Mouse (Mus musculus) hematopoietic stem cell, adult 5-6 weeks (primary cell): ENCODE measurements around the gene Ppp1r1a. TPM values are rescaled to one million over a fixed set of nuclear protein-coding genes. Genes with fewer than 3 reads are reported as not detected.

ENCODE experiments used
- ATAC-seq, 2 experiments: fragments of 125-278 bp in 1 of 2; replicated peaks in 1 of 2; 2 replicates each; pipeline ENCODE4 v1.8.0; 2016 to 2017; ENCODE audit warnings: inconsistent platforms in 2 of 2, mild to moderate bottlenecking in 2 of 2, moderate number of reproducible peaks in 2 of 2, low read depth in 1 of 2, moderate TSS enrichment in 1 of 2; ENCODE audit not compliant: low FRiP score in 2 of 2, poor library complexity in 2 of 2, severe bottlenecking in 2 of 2, insufficient read depth in 1 of 2, low TSS enrichment in 1 of 2
- total RNA-seq: library from RNA; stranded (forward); fragments of 172-1452, 232-1000 nt; gene quantifications from 2 replicates; pipeline ENCODE4 v1.2.3, GENCODE M21; 2017

The Ppp1r1a gene
- total RNA-seq, 1 experiment from 2014 or later: not detected

GRCm38 (mm10) chr15:103485106-103485505 lies 52.7 kb downstream of the Ppp1r1a start:
- no peak for ATAC-seq

GRCm38 (mm10) chr15:103484490-103484889 lies 53.3 kb downstream of the Ppp1r1a start:
- ATAC-seq: no peak

- ATAC-seq: no peak
These were observed 55.3 kb downstream of the Ppp1r1a start for GRCm38 (mm10) chr15:103482488-103482887.

Other genes with a start within 250 kb of the Ppp1r1a start
- 1.3 and 2.1 TPM in 2 replicates for gene Gpr84, start 227.4 kb downstream of the Ppp1r1a start, total RNA-seq
- gene Zfp385a, start 197.9 kb downstream of the Ppp1r1a start, total RNA-seq: 2.7 and 3.9 TPM in 2 replicates
- 10.3 and 11.7 TPM in 2 replicates for gene Itga5, start 171.2 kb downstream of the Ppp1r1a start, total RNA-seq
- gene Gtsf1, start 107.5 kb downstream of the Ppp1r1a start, total RNA-seq: not detected in 2 replicates
- not detected in 2 replicates for gene Gtsf2, start 89.5 kb downstream of the Ppp1r1a start, total RNA-seq
- 130 and 158 TPM in 2 replicates for gene Nckap1l, start 84.2 kb downstream of the Ppp1r1a start, total RNA-seq
- 5.8 and 7.5 TPM in 2 replicates for gene Pde1b, start 35.0 kb downstream of the Ppp1r1a start, total RNA-seq
- not detected in 2 replicates for gene Glycam1, start 27.1 kb upstream of the Ppp1r1a start, total RNA-seq
- gene Mucl1, start 217.5 kb upstream of the Ppp1r1a start, total RNA-seq: not detected in 2 replicates